Mouse (Mus musculus) CD4-positive, CD25-positive, alpha-beta regulatory T cell, adult 2 months (primary cell): Measurements from ENCODE around the gene Cadm3.
"Not testable (repeated sequence)": the region's sequence is repeated elsewhere in the genome, so short reads cannot be mapped to it uniquely, and the experiment has no call there.

Experiments
- DNase-seq: peaks from one replicate; pipeline ENCODE4 v3.0.0-alpha.2; 2012; ENCODE audit warnings: low read depth, low spot score

Cadm3 gene

DNA sequence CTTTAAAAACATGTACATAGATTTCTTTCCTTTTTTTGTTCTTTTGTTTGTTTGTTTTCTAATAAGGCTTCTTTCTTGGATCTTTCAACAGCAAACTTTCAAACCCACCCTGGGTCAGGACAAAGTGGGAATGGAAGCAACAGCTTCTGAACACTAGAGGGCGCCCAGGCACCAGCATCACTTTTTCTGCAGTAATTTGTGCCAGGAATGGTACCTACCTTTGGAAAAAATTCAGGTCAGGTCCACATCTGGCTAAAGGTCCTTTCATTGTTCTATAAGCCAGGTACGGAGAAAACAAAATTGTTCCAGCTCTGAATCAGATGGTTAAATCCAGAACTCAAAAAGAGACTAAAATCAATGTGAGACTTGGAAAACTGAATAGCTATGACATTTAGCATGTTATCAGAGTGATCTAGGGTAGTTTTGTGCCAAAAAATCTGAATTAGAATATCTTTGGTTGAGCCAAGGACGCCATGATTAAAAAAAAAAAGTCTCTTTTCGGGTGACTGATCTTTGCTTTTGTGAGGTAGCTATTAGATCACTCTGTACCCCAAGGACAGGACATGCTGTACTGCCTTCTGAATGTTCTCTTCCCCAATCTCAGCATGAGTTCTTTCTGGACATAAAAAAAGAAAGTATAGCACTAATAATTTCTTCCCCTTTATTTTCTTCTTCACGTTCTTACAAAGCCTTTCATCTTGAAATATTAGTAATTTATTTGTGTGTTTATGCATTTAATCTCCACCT lies 43.5 kb downstream of the Cadm3 start:
- peak; percentile 49 for DNase-seq

DNA sequence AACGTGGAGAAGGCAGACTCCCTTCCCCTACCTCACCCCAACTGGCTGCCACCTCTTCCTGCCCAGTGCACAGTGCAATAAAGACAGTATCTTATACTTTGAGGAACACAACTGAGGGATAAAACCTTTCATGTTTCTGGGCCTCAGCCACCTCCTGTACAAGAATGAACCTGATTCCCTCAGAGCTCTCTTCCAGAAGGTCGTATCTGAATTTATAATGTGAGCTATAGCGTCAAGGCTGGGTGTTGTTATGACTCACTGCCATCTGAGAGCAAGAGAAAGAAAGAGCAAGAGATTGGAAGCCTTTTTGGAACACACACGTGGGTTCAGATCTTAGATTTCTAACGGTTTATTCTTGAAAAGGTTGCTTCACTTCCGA lies 45.3 kb downstream of the Cadm3 start:
- DNase-seq = no peak

DNA sequence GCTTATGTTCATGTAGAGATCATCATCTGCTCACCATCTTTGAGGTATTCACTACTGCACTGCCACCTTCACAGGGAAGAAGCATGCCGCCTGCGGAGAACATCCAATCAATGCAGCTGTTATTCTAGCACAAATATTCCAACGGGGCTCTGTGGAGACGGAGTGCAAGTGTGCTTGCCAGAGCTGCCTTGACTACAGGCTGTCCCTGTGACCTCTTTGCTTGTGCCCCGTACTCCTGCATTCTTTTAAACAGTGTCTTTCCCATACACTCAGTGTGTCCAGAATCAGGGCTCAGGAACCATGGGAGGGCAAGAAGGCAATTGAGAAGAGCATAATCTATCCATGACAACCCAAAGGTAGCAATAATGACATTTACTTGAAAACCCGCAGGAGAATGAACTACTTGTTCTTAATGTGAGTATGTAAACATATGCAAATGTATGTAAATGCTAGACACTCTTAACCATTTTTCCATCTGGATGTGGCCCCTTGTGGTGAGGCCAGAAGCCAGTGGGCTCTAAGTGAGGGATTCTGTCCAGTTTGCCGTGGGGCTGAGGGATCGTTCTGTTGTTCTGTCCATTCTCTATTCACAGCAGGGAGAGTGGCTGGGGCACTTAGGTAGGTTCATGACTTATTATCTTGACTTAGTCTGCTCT lies 45.8 kb downstream of the Cadm3 start:
- no peak for DNase-seq

DNA sequence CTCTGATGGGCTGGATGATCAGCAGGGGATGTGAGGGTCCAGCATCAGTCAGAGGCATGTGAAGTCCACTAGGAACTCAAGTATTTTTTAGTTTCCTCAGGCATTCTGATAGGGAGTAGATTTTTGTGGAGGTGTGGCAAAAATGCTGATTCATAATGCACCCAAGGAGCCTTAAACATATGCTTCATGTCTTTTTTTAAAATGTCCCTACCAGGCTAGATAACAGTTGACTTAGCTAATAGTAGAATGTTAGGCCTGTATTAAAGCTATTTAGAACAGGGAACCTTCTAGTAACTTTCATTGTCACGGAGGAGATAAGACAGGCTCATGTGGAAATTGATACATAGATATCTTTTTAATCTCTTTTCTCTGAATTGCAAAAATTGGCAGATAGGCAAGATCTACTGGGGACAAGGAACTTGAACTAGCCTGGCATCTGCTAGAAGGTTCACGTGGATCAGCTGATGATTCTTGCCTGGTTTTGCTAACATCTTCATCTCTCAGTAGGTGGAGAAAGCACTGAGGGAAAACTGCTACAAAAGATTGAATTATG lies 49.5 kb downstream of the Cadm3 start:
- no peak for DNase-seq

DNA sequence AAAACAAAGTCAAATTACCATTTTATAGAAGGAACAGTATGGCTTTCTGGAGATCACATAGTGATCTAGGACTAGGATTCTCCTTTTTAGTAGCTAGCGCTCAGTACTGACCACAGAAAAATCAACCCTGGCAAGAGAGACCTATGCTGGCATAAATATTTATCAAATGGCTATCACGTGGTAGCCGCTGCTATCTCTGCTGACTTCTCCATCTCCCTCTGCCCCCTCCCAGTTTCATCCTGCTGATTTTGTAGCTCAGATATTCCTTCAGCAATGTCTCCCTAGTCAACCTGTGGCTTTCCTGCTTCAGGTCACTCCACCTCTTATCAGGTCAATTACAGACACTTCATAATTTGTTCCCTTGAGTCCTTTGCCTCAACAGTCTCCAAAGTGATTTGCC lies 51.8 kb downstream of the Cadm3 start:
- DNase-seq = no peak

DNA sequence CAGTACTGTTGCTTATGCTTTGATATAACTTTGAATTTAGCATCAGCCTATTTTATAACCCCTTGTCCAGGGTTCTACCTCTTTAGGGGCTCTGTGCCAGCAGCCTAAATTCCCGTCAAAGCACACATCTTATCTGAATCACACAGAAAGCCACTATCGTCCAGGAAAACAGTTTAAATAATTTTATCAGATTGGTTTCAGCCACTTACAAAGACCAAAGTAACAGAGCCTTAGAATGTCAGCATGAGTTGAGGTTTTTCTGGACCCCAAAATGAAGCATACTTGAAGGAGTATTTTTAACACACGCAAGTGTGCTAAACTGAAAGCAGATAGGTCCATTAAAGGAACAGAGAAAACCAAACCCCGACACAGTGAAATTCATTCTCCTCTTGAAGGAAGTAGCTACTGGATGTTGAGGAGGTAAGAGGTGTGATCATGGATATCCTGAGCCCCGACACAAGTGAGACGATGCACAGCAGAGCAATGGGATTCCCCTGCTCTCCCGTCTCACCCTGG lies 53.9 kb downstream of the Cadm3 start:
- DNase-seq = not testable (repeated sequence)

DNA sequence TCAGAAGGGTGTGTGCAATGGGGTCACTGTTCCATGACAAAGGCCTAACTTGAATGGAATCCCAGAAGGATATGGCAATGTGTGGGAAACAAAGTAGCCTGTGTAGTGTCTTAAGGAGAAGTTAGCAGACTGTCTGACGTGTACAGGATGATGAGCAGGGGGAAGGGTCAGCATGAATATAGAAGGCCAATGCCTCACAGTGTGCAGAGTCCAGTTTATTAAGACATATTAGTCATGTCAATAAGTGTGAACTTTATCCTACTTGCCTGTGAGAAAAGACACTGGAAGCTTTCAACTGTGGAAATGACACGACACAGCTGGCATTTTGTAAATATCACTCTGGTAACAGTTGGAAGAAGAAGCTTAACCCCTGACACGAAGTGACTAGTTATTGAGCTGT lies 64.7 kb downstream of the Cadm3 start:
- not testable (repeated sequence) for DNase-seq
